Mouse (Mus musculus) limb, embryonic 14.5 days (tissue): ENCODE data around the gene Aif1. TPM values are rescaled to one million over a fixed set of nuclear protein-coding genes. Genes with fewer than 3 reads are reported as not detected.
A peak's percentile ranks its signal among the peaks of the same experiment; 100 is the strongest.

Source experiments
- ATAC-seq: fragments of 200-750 bp; cut with Nextera tagmentation; 2 replicates; pipeline ENCODE4 v1.8.0; 2017; ENCODE audit warnings: low read depth, moderate number of reproducible peaks, moderate TSS enrichment; ENCODE audit not compliant: low FRiP score
- DNase-seq: peaks from one replicate; pipeline ENCODE4 v3.0.0-alpha.2; 2015; ENCODE audit warnings: low spot score
- H3K27ac ChIP-seq: fragments of 300-500 bp; sonication (generic); replicated peaks from 2 replicates; pipeline ENCODE4 v1.5.1; 2014; ENCODE audit warnings: low read depth, mild to moderate bottlenecking, low read length, moderate library complexity, mixed read lengths
- H3K27me3 ChIP-seq: fragments of 300-500 bp; sonication (generic); 2 replicates; pipeline ENCODE4 v1.6.1; 2014; ENCODE audit warnings: low read length, mixed read lengths; ENCODE audit not compliant: control insufficient read depth, insufficient read depth
- H3K36me3 ChIP-seq: fragments of 300-500 bp; sonication (generic); 2 replicates; pipeline ENCODE4 v1.6.1; 2014; ENCODE audit warnings: mild to moderate bottlenecking, low read length, moderate library complexity, mixed read lengths; ENCODE audit not compliant: control insufficient read depth, insufficient read depth
- H3K4me1 ChIP-seq: fragments of 300-500 bp; sonication (generic); 2 replicates; pipeline ENCODE4 v1.6.1; 2014; ENCODE audit warnings: antibody characterized with exemption, low read length, mixed read lengths; ENCODE audit not compliant: control insufficient read depth, insufficient read depth
- H3K4me2 ChIP-seq: fragments of 300-500 bp; sonication (generic); replicated peaks from 2 replicates; pipeline ENCODE4 v1.6.1; 2014; ENCODE audit warnings: low read depth, mild to moderate bottlenecking, low read length, moderate library complexity; ENCODE audit not compliant: severe bottlenecking
- H3K4me3 ChIP-seq: fragments of 300-500 bp; sonication (generic); replicated peaks from 2 replicates; pipeline ENCODE4 v1.5.1; 2014; ENCODE audit warnings: low read length
- H3K9ac ChIP-seq: fragments of 300-500 bp; sonication (generic); 2 replicates; pipeline ENCODE4 v1.6.1; 2014; ENCODE audit warnings: mild to moderate bottlenecking, low read depth, low read length, moderate library complexity; ENCODE audit not compliant: severe bottlenecking
- H3K9me3 ChIP-seq: fragments of 300-500 bp; sonication (generic); 2 replicates; pipeline ENCODE4 v1.6.1; 2016; ENCODE audit warnings: low read length; ENCODE audit not compliant: control insufficient read depth
- POLR2A ChIP-seq: fragments of 200-500 bp; IDR thresholded peaks from 2 replicates; pipeline ENCODE4 v1.8.0; 2012; ENCODE audit warnings: inconsistent platforms, mild to moderate bottlenecking, moderate library complexity, borderline replicate concordance; ENCODE audit not compliant: insufficient read depth, insufficient read length; ENCODE audit errors: extremely low read depth
- WGBS: fragments of 180-500 bp; shearing (Covaris S2); extraction: QIAGEN DNeasy Blood & Tissue Kit; methylation state at CpG from one replicate; pipeline ENCODE4 v1.1.7; 2014; 5-methylcytosine and 5-hydroxymethylcytosine counted together
- polyA plus RNA-seq, 2 experiments: library from polyadenylated mRNA; depleted of rRNA in 1 of 2; stranded (reverse) in 1 of 2; unstranded in 1 of 2; fragments of >200 nt; fragmentation: Nextera tagmentation in 1 of 2; extraction: Ambion mirVana in 1 of 2; gene quantifications; 2 replicates each; pipeline versions ENCODE4 v1.2.1 to v1.2.3; 2012 to 2014

The Aif1 gene
- polyA plus RNA-seq, 2 experiments = 4.8 to 15.7 TPM

- Histone ChIP-seq H3K27me3 (no peaks in the 10 kb centered on the region), H3K36me3 (peaks cover 63% of the 10 kb centered on the region), H3K9ac (no peak overlapping the region), H3K4me1 (peaks cover 13% of the 10 kb centered on the region), H3K27ac (no peak overlapping the region), H3K4me3 (0 out of 2 replicates have a peak overlapping the region, but pooled peaks have one; percentile 2), H3K9me3 (no peaks in the 10 kb centered on the region), H3K4me2 (no peak overlapping the region)
- 84% methylated on average over 11 of the region's 11 CpGs for WGBS
- no peak for TF ChIP-seq POLR2A
- no peak for ATAC-seq
- no peak for DNase-seq
These were observed 14.4 kb downstream of the Aif1 start for GRCm38 (mm10) chr17:35161421-35161820.

DNA sequence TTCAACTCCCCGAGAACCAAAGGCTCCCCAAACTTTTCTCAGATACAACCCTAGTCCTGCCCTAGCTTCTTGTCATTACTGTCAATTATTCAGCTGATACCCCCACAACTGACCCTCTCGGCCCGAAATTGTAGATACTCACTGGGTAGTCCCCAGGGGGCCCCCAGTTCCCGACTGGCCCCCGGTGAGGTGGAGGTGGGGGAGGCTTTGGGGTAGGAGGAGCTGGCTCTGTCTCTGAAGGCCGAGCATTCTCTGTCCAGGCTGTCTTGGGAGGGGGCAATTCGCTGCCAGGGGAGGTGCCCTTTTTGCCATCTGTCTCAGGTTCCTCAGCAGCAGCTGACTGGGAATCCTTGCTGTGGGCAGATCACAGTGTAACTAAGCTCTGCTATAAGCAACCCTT, 16.2 kb downstream of the Aif1 start:
- no peak for ATAC-seq
- no peaks in the 10 kb centered on the region for H3K27me3 ChIP-seq
- no peak overlapping the region for H3K9ac ChIP-seq
- H3K27ac ChIP-seq = no peak overlapping the region
- peaks cover 81% of the 10 kb centered on the region for H3K36me3 ChIP-seq
- H3K4me2 ChIP-seq = no peak overlapping the region
- no peak for DNase-seq
- H3K4me1 ChIP-seq = peaks cover 6% of the 10 kb centered on the region
- TF ChIP-seq POLR2A = no peak
- 88% methylated on average over 7 of the region's 7 CpGs for WGBS
- no peak overlapping the region for H3K4me3 ChIP-seq
- H3K9me3 ChIP-seq = no peaks in the 10 kb centered on the region

- no peak for DNase-seq
- Histone ChIP-seq H3K4me1 (peaks cover 6% of the 10 kb centered on the region), H3K27ac (no peak overlapping the region), H3K27me3 (no peaks in the 10 kb centered on the region), H3K9me3 (no peaks in the 10 kb centered on the region), H3K9ac (no peak overlapping the region), H3K4me2 (no peak overlapping the region), H3K36me3 (peaks cover 87% of the 10 kb centered on the region), H3K4me3 (no peak overlapping the region)
- ATAC-seq = no peak
- 94% methylated on average over 16 of the region's 16 CpGs for WGBS
- TF ChIP-seq POLR2A = no peak
These were observed 16.8 kb downstream of the Aif1 start for GRCm38 (mm10) chr17:35158850-35159593.

DNA sequence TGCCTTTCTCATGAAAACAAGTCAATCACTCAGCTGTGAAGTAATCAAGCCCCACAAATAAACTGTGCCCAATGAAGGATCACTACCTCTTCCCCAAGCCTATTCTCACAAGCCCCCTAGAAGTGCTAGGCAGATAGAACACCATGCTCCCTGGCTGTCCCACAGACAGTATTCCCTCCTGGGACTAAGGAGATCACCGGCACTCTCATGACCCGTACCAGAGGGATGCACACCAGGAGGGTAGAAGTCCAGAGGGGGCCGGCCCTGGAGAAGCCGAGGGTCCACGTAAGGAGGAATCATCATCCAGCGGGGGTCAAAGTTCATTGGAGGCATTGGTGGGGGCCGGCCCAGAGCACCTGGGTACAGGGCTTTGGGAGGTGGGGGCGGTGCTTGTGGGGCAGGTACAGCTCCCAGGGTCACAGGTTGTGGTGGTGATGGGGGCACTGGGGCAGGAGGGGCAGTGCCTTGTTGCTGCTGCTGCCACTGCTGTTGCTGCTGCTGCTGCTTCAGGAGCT, 18.1 kb downstream of the Aif1 start:
- DNase-seq = no peak
- no peak overlapping the region for H3K9ac ChIP-seq
- H3K9me3 ChIP-seq = no peaks in the 10 kb centered on the region
- H3K27me3 ChIP-seq = no peaks in the 10 kb centered on the region
- no peak for ATAC-seq
- WGBS = 93% methylated on average over 8 of the region's 8 CpGs
- H3K4me2 ChIP-seq = no peak overlapping the region
- H3K36me3 ChIP-seq = peaks cover 98% of the 10 kb centered on the region
- no peak overlapping the region for H3K4me3 ChIP-seq
- no peak overlapping the region for H3K27ac ChIP-seq
- TF ChIP-seq POLR2A = no peak
- peaks cover 4% of the 10 kb centered on the region for H3K4me1 ChIP-seq

- H3K36me3 ChIP-seq = peaks cover 100% of the 10 kb centered on the region
- no peak for DNase-seq
- no peak overlapping the region for H3K27ac ChIP-seq
- no peak for ATAC-seq
- H3K4me1 ChIP-seq = no peaks in the 10 kb centered on the region; the same call in 1 of the 2 replicates
- no peak overlapping the region for H3K4me3 ChIP-seq
- H3K4me2 ChIP-seq = no peak overlapping the region
- no peaks in the 10 kb centered on the region for H3K27me3 ChIP-seq
- H3K9ac ChIP-seq = no peak overlapping the region
- TF ChIP-seq POLR2A = no peak
- 95% methylated on average over 8 of the region's 8 CpGs for WGBS
- no peaks in the 10 kb centered on the region for H3K9me3 ChIP-seq
These were observed 18.6 kb downstream of the Aif1 start for GRCm38 (mm10) chr17:35157254-35157653.
